Mouse (Mus musculus) right cerebral cortex, postnatal 4 days (tissue): ENCODE results near the gene Slc25a13.
"Not testable (repeated sequence)": the region's sequence is repeated elsewhere in the genome, so short reads cannot be mapped to it uniquely, and the experiment has no call there.

Experiments used
- DNase-seq: peaks from one replicate; pipeline ENCODE4 v3.0.0-alpha.2; 2022

Slc25a13 gene

DNA sequence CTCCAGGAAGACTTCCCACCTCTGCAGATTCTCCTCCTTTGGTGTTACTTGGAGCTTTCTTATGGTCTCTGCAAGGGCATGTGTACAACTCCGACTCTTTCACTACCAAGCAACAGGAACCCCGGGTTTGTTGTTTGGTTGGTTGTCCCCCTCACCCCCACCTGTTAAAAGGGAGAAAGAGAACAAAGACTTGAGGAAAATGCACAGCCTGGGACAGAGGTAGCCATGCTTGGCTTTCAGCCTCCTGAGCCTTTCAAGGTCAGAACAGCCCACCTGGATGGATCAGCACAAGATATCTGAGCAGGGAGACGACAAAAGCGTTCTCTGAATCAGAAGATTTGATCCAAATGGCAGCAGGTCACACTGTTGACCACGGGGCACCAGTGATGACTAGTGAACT is 15.0 kb downstream of the Slc25a13 start:
- DNase-seq, result no peak

DNA sequence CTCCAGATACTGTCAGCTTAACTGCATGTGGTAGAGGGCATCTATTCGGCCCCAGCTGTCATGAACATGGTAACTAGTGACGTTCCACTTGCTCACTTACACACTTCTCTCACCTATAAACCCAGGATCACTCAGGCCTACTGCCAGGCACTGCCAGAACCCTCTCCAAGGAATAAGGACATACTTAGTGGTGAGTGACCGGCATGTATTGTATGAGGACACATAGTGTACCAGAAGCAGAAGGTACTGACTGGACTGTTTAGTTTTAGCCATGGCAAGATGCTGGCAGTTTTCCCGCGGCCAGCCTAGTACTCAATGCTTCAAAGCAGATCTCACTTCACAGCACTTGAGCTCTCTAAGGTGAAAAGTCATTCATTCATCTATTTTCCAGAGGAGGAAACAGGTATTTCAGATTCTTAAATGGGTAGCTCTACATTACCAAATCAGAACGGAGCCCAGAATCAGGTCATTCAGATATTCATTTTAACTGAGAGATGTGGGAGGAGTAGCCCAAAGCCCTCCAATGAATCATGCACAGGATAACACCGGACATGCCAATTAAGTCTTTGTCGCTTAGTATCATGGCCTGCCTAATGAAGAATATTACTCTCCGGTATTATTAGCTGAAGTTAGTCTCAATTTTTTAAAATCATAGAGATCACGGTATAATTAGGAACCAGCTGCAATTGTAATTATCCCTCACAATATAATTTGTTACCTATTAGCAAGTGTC is 17.7 kb downstream of the Slc25a13 start:
- DNase-seq, result no peak

DNA sequence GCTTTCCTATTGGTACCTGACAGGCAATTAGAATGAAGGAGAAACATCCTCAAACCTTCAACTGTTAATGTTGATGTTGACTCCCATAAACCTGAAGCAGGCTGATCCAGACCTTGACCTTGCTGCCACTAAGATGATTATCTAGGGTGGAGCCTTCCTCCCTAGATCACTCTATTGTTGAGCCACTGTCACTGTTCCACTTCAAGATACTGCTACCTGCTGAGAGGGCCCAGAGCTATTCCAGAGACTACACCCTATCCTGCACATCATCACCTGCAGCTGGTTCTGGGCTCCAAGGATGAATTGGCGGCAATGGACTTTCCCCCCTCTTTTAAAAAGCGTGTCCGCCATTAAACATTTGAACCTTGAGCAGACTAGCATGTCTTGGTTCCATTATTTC is 18.9 kb downstream of the Slc25a13 start:
- not testable (repeated sequence) for DNase-seq

DNA sequence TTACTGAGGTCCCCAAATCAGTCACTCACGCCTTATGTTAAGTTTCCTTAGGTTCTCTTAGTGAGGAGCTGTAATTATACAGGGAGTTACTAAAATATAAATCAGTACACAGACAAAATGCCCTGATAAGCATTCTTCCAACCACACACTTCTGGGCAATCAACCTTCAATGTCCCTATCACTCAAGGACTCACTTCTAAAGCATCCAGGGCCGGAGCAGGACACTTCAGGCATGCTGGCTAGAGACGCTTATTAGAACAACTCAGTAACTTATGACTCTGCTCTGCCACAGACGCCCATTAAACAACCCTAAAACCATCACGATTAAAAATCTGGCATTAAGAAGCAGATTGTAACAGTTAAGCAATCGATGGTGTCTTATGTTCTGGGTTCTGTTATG is 19.6 kb downstream of the Slc25a13 start:
- DNase-seq, result no peak

DNA sequence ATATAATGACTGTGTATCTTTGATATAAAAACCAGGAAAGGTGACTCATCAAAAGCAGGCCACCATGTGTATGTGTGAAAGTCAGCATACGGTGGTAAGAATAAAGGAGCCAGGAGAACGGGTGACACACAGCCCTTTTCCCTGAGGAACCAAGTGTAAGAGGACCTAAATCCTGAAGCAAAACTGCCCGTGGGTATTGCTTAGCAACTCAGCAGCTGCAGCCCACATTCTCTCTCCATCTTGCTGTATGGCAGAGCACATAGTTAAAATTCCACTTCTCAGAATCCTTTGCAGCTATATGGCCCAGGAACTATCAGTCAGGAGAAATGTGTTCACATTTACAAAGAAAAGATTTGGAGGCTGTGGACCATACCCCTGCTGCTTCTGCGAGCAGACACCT is 20.4 kb downstream of the Slc25a13 start:
- DNase-seq, result no peak

DNA sequence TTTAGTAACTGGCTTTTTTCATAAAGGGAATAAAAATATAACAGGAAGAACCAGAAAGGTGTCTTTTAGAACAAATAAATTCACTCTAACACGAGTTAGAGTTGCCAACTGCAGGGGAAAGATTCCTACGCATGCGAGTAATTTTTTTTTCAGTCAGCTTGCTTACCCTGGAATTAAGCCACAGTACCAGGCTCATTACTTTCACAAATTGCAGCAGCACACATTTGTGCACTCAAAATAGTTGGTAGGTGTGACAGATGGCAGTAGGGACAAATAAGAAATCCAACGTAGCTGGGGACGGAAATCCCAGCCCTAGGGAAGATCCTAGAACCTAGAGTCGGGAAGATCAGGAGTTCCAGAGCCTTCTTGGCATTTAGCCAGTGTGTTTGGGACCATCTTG is 22.1 kb downstream of the Slc25a13 start:
- no peak for DNase-seq

DNA sequence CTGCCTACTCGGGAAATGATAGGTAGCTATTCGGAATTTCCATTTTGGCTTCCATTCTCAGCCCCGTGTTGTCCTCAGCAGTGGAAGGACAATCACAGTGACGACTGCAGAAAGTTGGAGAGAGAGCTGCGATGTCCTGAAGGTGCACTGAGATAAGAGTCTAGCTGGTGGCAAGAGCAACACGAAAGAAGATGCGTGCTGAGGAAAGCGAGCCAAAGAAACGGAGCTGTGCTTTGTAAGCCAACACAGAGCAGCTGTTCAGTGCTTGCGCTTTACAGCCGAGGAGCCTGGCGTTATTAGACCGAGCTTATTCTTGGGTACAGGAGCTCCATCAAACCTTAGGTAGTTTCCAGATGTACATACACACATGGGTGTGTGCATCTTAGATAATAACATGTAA is 23.1 kb downstream of the Slc25a13 start:
- no peak for DNase-seq

DNA sequence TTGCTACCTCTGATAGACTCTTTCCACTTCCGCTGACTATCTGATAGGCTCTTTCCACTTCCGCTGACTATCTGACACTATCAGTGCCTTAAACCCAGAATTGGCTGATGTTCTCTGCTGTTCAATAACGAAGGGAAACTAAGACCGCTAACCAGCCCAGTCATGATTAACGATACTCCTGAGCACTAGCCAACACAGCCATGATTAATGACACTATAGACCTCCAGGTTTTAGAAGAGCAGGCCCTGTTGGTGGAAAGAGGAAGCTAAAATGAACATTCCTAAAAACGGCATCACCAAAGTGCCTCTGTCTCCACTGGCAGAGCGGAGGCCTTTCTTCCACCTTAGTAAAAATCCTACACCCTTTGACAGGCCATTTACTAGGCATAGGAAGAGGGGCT is 24.6 kb downstream of the Slc25a13 start:
- DNase-seq, result no peak

DNA sequence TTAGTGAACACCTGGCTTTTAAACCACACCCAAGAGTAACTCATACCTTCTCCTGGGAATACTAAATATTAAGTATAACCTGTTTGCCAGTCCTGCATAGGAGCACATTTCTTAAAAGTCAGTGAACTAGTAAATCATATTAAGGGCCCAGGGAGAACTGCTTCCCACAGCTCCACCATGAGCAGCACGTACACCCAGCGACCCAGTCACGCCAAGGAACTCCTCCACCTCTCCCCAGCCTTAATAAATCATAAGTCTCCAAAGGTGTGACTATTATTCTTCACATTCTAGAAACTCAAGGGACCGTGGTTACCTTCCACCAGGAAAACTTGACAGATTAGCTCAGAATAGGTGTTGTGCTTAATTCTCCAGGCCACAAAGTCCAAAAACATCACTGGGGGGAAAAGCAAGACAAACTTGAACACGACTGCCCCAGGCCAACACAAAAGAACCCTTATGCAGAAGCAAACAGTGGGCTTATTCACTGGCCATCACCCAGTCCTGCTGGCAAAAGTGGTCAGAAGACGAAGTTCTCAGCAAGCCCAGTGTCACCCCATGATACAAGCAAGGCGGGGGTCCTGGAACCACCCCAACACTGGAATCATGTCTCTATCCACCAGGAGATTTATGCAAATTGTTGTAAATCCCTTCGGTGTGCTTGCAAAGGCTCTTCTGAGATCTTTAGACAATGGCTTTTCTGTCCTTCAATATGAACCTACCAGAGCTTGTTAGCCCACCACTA is 25.2 kb downstream of the Slc25a13 start:
- DNase-seq, result no peak

DNA sequence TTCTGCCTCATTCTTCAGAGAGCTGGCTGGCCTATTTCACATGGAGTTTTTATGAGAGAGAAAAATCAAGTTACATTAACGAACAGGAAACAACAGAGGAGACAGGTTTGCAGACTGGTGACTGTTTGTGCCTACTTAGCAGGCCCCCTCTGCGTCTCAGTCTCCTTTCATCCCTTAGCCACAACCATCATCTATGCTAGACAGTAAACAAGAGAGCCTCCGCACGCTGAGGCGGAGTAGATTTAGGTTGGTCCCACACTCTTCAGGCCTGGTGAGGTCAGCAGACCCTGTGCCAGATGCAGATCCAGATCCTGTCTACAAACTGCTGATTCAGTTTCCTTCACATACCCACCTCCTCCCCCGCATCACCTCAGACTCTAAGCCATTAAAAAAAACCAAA is 28.0 kb downstream of the Slc25a13 start:
- DNase-seq, result no peak

DNA sequence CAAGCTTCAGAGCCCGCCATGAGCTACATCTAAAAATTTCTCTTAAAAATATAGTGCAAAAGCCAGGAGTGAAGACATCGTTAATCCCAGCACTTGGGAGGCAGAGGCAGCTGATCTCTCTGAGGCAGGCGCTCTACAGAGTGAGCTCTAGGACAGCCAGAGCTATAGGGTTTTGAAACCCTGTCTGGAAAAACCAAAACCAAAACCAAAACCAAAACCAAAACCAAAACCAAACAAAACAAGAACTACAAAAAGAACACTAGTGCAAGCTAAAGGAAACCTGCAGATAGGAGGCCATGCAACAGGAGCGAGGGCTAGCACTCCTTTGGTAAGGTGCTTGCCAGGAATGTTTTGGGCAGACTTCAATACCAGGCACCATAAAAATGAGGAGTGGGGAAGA is 30.5 kb downstream of the Slc25a13 start:
- DNase-seq, result no peak

DNA sequence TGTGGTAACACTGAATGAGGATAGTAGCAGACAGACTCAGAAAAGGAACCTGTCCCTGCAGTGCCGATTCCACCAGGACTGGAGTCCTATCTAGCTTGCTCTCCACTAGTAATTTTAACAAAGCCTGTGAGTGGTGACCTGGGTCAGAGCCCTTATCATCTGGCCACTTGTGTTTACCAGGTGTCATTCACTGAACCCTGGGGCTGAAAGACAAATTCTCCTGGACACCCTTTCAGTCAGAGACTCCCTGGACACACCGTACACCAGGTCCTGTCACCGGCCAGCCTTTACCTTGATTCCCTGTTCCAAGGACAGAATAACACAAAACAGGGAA is 31.3 kb downstream of the Slc25a13 start:
- no peak for DNase-seq

DNA sequence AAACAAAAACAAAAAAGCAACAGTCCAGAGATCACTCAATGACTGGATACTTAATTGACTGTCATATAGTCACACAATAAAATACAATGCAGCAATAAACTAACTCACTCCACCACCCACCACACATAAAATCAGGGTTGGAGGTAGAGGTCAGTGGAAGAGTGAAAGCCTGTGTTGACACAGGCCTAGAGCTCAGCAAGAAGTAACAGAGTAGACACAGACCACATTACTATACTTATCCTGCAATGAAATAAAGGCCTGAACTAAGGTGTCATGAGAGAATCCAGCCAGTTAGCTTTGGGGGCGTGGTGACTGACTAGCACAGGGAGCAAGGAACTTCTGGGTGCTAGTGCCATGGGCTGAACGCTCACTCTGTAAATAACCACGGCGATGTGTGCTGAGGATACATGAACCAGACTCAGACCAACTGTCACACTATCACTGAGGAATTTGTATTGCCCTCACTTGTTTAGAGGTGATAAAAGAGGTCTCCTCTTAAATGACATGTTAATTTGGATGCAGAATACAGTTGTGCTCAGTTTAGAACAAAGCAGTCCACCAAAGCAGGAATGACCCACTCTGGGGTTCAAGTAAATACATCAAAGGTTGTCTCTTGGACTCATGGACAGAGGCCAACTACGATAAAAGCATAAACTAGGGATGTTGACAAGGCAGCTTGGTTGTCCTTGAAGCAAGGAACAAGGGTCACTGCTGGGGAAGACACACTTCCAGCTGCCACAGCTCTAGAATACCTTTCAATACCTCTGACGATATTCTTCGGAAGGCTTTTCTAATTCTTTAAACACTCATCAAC is 31.8 kb downstream of the Slc25a13 start:
- no peak for DNase-seq

DNA sequence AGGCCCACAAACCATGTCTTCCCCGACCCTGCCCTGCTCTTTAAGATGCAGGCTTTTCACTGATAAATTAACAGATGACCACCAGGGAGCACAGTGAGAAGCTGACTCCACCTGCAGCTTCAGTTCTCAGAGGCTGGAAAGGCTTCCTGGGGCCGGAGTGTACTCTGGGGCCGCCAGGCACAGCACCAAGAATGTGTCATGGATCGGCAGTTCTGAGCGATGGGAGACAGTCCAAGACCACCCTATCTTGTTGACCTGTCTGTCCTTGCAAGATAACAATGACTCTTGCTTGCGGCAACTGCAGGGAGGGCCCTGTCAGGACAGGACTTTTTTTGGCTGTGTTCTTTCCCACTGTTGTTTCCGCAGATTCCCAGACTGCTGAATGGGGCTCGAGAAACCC is 33.4 kb downstream of the Slc25a13 start:
- DNase-seq, result no peak

DNA sequence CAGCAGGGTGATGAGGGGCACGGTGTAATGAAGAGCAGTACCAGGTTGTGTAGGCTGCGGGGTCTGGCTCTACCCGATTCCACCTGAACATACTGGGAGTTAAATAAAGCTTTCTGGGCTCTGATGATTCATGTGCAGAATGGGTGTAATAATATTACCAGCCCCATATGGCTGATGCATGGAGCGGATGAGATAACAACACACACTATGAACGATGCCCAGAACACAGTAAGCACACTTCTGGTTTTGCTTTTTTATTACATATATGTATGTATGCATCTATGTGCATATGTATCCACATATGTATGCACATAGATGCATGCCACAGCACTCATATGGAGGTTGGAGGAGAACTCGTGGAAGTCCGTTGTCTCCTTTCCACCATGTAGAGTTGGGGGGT is 34.8 kb downstream of the Slc25a13 start:
- DNase-seq, result no peak

DNA sequence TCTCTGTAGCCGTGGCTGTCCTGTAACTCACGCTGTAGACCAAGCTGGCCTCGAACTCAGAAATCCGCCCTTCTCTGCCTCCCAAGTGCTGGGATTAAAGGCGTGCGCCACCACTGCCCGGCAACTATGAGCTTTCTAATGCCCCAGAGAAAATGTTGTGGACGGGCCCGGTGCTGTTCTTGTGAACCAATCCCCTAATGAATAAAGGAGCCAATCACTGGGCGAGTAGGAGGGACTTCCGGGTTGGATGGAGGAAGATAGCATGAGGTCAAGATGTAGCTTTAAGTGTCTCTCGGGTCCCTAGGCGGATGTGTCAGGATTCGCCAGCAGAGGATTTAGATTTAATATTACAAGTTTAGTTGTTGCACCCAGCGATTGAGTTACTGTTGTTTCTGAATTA is 38.6 kb downstream of the Slc25a13 start:
- not testable (repeated sequence) for DNase-seq

DNA sequence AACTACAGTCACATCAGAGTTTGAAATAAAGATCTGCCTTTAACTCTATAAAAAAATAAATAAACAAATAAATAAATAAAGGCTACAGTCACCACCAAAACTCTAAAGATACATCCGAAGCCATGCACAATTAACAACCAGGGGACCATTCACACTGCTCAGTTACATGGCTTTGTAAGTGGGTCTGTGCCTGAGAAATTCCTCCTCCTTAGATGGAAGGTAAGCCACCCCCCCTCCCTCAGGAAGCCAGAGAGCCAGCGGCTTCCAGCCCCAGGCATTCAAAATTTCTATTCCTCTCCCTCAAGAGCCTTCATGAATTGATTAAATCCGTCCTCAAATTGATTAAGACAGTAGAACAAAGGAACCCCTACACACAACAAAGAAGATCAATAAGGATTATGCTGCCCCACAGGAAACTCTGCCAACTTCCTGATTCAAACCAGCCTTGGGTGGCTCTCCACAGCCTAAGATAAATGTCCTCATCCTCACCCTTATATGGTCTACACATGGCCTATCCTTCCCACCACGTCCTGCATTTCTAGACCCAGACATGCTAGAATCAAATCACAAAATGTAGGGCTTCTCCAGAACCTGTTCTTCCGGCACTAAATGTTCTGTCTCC is 41.5 kb downstream of the Slc25a13 start:
- no peak for DNase-seq

DNA sequence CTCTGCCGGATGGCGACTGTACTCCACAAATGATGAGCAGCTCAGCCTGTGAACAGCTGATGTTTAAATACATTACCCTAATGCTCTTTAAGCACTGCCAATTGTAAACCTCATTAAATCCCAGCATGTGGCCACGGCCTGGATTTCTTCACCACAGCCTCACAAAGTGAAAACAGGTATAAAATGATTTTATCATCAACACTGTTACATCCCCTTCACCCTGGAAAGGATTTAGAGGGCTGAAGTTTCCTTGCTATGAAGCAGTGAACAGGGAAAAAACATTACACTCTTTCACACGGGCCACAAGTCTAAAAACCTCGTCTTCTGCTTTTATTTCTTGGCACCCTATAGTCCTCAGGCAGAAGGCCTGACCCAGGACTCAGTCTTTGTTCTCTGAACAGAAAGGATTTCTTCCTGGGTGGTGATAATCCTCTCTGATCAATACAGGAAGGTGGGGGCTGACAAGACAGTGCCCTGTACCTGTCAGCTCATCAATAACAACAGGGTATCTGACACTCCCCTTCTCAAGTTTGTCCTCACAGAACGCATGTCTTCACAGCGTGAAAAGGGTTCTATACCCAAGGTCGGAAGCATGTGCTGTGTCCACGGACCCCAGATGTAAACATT is 42.9 kb downstream of the Slc25a13 start:
- no peak for DNase-seq

DNA sequence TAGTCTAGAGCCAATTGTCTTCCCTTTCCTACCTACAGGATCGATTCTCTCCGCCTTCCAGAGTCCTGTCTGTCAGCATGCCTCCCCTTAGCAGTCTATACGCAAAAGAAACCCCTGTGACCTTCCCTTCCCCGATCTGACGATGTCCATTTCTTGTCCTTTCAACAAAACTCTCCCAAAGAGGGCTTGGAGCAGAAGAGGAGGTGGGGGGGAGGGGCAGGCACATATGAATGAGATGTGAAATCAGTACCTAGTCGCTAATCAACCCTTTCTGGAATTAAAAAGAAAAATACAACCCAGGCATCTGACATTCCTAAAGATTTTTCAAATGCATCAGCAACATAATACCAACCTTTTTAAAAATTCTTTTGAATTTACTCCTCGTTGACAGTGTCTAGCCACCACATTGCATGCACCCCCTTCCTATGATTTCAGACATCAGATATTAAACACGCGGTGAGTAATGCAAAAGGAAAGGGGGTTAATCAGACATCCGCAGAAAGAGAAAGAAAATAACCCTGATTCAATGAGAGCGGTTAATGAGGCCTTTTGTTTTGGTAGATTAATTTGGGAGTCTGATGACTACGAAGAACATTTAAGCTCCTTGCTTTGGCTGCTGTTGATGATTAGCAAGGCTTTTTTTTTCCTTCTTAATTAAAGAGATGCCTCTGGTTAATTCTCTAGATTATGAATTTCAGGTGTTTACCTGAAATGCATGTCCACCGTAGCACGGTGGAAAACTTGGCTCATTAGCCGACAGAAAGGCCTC is 43.6 kb downstream of the Slc25a13 start:
- no peak for DNase-seq

DNA sequence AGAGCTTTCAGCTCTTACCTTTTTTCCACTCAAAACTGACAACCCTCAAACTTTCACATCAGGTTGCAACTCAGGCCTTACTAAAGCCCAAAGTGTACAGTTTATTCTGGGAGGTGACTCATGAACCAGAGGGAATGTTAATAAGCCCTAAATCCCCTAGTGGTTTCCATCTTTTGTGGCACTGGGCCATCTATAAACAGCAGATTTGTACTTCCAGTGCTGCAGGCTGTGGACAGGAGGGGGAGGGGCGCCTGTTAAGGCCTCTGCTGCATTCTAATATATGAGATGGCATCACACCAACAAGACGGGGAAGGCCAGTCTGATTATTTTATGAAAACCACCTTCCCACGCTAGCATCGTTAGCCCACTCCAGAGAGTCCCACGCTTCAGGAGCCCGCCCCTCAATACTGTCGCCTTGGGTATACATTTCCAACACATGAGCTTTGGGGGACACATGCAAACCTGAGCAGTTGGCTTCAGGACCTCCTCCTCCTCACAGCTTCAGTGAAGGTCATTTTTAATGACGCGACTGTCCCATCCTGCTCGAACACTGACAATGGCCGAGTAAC is 48.3 kb downstream of the Slc25a13 start:
- DNase-seq, result no peak

DNA sequence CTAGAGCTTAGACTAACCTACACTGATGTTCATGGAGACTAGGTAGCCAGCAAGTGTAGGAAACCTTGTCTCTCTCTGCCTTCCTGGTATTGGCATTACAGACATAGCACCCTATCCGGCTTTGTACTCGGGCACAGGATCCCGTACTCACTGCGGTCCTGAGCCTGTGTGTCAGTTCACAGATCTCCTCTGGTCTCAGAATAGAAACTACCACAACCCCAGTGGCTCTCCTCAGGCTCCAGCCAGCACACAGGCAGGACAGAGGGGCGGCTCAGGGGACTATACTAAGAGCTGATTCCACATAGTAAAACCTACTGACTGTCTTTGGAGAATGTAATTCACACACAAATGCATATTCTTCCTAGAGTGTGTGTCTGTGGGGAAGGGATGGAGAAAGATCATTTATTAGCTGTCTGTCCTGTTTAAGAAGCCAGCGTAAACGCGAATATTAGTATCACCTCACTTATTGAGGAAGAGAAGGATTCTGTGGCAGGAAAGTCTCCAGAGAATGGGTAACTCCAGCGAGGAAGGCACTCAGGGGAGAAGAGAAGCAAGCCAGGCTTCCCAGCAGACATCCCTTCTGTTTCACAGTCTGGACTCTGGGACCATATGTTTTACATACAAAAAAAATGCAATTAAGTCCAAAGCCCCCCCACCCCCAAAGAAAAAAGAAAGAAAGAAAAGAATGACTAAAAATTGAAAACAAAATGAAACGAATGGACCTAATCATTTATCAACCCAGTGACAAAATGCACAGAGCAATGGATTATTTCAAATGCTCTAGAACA is 49.4 kb downstream of the Slc25a13 start:
- no peak for DNase-seq
